Mouse (Mus musculus) limb, embryonic 15.5 days (tissue): Measurements from ENCODE around the gene Cbarp. TPM values are rescaled to one million over a fixed set of nuclear protein-coding genes. Genes with fewer than 3 reads are reported as not detected.

Experiments used
- ATAC-seq: fragments of 200-750 bp; cut with Nextera tagmentation; 2 replicates; pipeline ENCODE4 v1.8.0; 2017; ENCODE audit warnings: low read depth, moderate TSS enrichment; ENCODE audit not compliant: insufficient number of reproducible peaks, low FRiP score, low TSS enrichment
- H3K27ac ChIP-seq: fragments of 300-500 bp; sonication (generic); 2 replicates; pipeline ENCODE4 v1.5.1; 2015; ENCODE audit warnings: moderate library complexity, mild to moderate bottlenecking, inconsistent platforms
- H3K27me3 ChIP-seq: fragments of 300-500 bp; sonication (generic); 2 replicates; pipeline ENCODE4 v1.6.1; 2015; ENCODE audit warnings: inconsistent platforms
- H3K36me3 ChIP-seq: fragments of 300-500 bp; sonication (generic); 2 replicates; pipeline ENCODE4 v1.6.1; 2015; ENCODE audit warnings: inconsistent platforms
- H3K4me1 ChIP-seq: fragments of 300-500 bp; sonication (generic); 2 replicates; pipeline ENCODE4 v1.6.1; 2015; ENCODE audit warnings: inconsistent platforms
- H3K4me2 ChIP-seq: fragments of 300-500 bp; sonication (generic); 2 replicates; pipeline ENCODE4 v1.6.1; 2015; ENCODE audit warnings: mild to moderate bottlenecking, inconsistent platforms
- H3K4me3 ChIP-seq: fragments of 300-500 bp; sonication (generic); 2 replicates; pipeline ENCODE4 v1.5.1; 2015; ENCODE audit warnings: mild to moderate bottlenecking, inconsistent platforms
- H3K9ac ChIP-seq: fragments of 300-500 bp; sonication (generic); 2 replicates; pipeline ENCODE4 v1.6.1; 2015; ENCODE audit warnings: inconsistent platforms
- H3K9me3 ChIP-seq: fragments of 300-500 bp; sonication (generic); 2 replicates; pipeline ENCODE4 v1.6.1; 2016; ENCODE audit warnings: inconsistent platforms
- WGBS: fragments of 180-500 bp; shearing (Covaris S2); methylation state at CpG from one replicate; pipeline ENCODE4 v1.1.7; 2015; 5-methylcytosine and 5-hydroxymethylcytosine counted together
- polyA plus RNA-seq: library from polyadenylated mRNA; unstranded; fragments of >200 nt; fragmentation: Nextera tagmentation; extraction: Ambion mirVana; gene quantifications from 2 replicates; pipeline ENCODE4 v1.2.1, GENCODE M21; 2015

Gene Cbarp
- polyA plus RNA-seq, 1 experiment from 2014 or later, result 6.8 TPM

- no peak for ATAC-seq
- no peaks in the 10 kb centered on the region for H3K27me3 ChIP-seq
- H3K4me3 ChIP-seq, result no peak overlapping the region
- H3K36me3 ChIP-seq, result peaks cover 99% of the 10 kb centered on the region
- peaks cover 28% of the 10 kb centered on the region for H3K4me1 ChIP-seq
- H3K4me2 ChIP-seq, result no peak overlapping the region
- WGBS, result 92% methylated on average over 9 of the region's 9 CpGs
- no peak overlapping the region for H3K27ac ChIP-seq
- no peak overlapping the region for H3K9ac ChIP-seq
- H3K9me3 ChIP-seq, result no peaks in the 10 kb centered on the region
Observed at GRCm38 (mm10) chr10:80129846-80130245, 10.8 kb downstream of the Cbarp start.

GRCm38 (mm10) chr10:80127920-80128319, 12.7 kb downstream of the Cbarp start:
- Histone ChIP-seq H3K4me1 (peaks cover 22% of the 10 kb centered on the region), H3K4me2 (no peak overlapping the region), H3K9ac (no peak overlapping the region), H3K27me3 (no peaks in the 10 kb centered on the region), H3K27ac (no peak overlapping the region), H3K4me3 (no peak overlapping the region), H3K9me3 (no peaks in the 10 kb centered on the region), H3K36me3 (peaks cover 94% of the 10 kb centered on the region)
- 95% methylated on average over 8 of the region's 8 CpGs for WGBS
- no peak for ATAC-seq

GRCm38 (mm10) chr10:80123932-80124562, 16.6 kb downstream of the Cbarp start:
- Histone ChIP-seq H3K27me3 (no peaks in the 10 kb centered on the region), H3K4me1 (peaks cover 16% of the 10 kb centered on the region), H3K27ac (no peak overlapping the region), H3K9me3 (no peaks in the 10 kb centered on the region), H3K36me3 (peaks cover 85% of the 10 kb centered on the region), H3K4me3 (no peak overlapping the region), H3K9ac (no peak overlapping the region), H3K4me2 (no peak overlapping the region)
- no peak for ATAC-seq
- 90% methylated on average over 9 of the region's 9 CpGs for WGBS

- no peaks in the 10 kb centered on the region for H3K9me3 ChIP-seq
- WGBS, result 78% methylated on average over 2 of the region's 2 CpGs
- no peak overlapping the region for H3K9ac ChIP-seq
- H3K27ac ChIP-seq, result no peak overlapping the region
- H3K36me3 ChIP-seq, result peaks cover 72% of the 10 kb centered on the region
- no peaks in the 10 kb centered on the region for H3K27me3 ChIP-seq
- no peak overlapping the region for H3K4me3 ChIP-seq
- peaks cover 39% of the 10 kb centered on the region for H3K4me1 ChIP-seq
- ATAC-seq, result no peak
- H3K4me2 ChIP-seq, result no peak overlapping the region
Observed at GRCm38 (mm10) chr10:80121639-80122038, 19.0 kb downstream of the Cbarp start.

GRCm38 (mm10) chr10:80120146-80120545, 20.5 kb downstream of the Cbarp start:
- Histone ChIP-seq H3K9me3 (no peaks in the 10 kb centered on the region), H3K4me1 (peaks cover 40% of the 10 kb centered on the region), H3K36me3 (peaks cover 57% of the 10 kb centered on the region), H3K27ac (no peak overlapping the region), H3K4me3 (no peak overlapping the region), H3K27me3 (no peaks in the 10 kb centered on the region), H3K9ac (no peak overlapping the region), H3K4me2 (no peak overlapping the region)
- WGBS, result 87% methylated on average over 2 of the region's 2 CpGs
- ATAC-seq, result no peak

GRCm38 (mm10) chr10:80118552-80118951, 22.1 kb downstream of the Cbarp start:
- ATAC-seq, result no peak
- peak overlapping the region; percentile 93 for H3K4me3 ChIP-seq
- no peaks in the 10 kb centered on the region for H3K9me3 ChIP-seq
- peak overlapping the region; percentile 87 for H3K4me2 ChIP-seq
- H3K4me1 ChIP-seq, result peaks cover 46% of the 10 kb centered on the region
- H3K27ac ChIP-seq, result peak overlapping the region; percentile 54; the same call in 1 of the 2 replicates
- no peaks in the 10 kb centered on the region for H3K27me3 ChIP-seq
- 0 out of 2 replicates have a peak overlapping the region, but pooled peaks have one; percentile 91 for H3K9ac ChIP-seq
- H3K36me3 ChIP-seq, result peaks cover 44% of the 10 kb centered on the region
- WGBS, result 57% methylated on average over 6 of the region's 6 CpGs

- Histone ChIP-seq H3K27ac (peak overlapping the region; percentile 50; the same call in 1 of the 2 replicates), H3K4me3 (peak overlapping the region; percentile 93), H3K4me2 (peak overlapping the region; percentile 87), H3K36me3 (peaks cover 38% of the 10 kb centered on the region), H3K4me1 (peaks cover 46% of the 10 kb centered on the region), H3K27me3 (no peaks in the 10 kb centered on the region), H3K9ac (peak overlapping the region; percentile 91), H3K9me3 (no peaks in the 10 kb centered on the region)
- no peak for ATAC-seq
- WGBS, result 40% methylated on average over 1 of the region's 1 CpGs
Observed at GRCm38 (mm10) chr10:80117736-80118135, 22.9 kb downstream of the Cbarp start.

- Histone ChIP-seq H3K4me3 (peak overlapping the region; percentile 93), H3K27me3 (no peaks in the 10 kb centered on the region), H3K9me3 (no peaks in the 10 kb centered on the region), H3K4me1 (peaks cover 46% of the 10 kb centered on the region), H3K9ac (peak overlapping the region; percentile 91), H3K27ac (peak overlapping the region; percentile 50), H3K36me3 (peaks cover 37% of the 10 kb centered on the region), H3K4me2 (peak overlapping the region; percentile 87)
- ATAC-seq, result no peak
- WGBS, result 3% methylated on average over 30 of the region's 30 CpGs
Observed at GRCm38 (mm10) chr10:80116927-80117691, 23.5 kb downstream of the Cbarp start.

GRCm38 (mm10) chr10:80116563-80116926, 24.1 kb downstream of the Cbarp start:
- H3K27ac ChIP-seq, result peak overlapping the region; percentile 50

GRCm38 (mm10) chr10:80115944-80116335, 24.7 kb downstream of the Cbarp start:
- Histone ChIP-seq H3K27ac (peak overlapping the region; percentile 87), H3K27me3 (no peaks in the 10 kb centered on the region), H3K4me3 (peak overlapping the region; percentile 93), H3K9ac (peak overlapping the region; percentile 91), H3K9me3 (no peaks in the 10 kb centered on the region), H3K4me1 (peaks cover 46% of the 10 kb centered on the region), H3K36me3 (peaks cover 29% of the 10 kb centered on the region), H3K4me2 (peak overlapping the region; percentile 87)
- no peak for ATAC-seq
- WGBS, result under 1% methylated on average over 63 of the region's 63 CpGs

More at GRCm38 (mm10) chr10:80116563-80116926, 24.1 kb downstream of the Cbarp start:
- ATAC-seq, result no peak
- peaks cover 31% of the 10 kb centered on the region for H3K36me3 ChIP-seq
- no peaks in the 10 kb centered on the region for H3K27me3 ChIP-seq
- H3K9ac ChIP-seq, result peak overlapping the region; percentile 91
- H3K4me3 ChIP-seq, result peak overlapping the region; percentile 93
- peaks cover 46% of the 10 kb centered on the region for H3K4me1 ChIP-seq
- 0% methylated on average over 27 of the region's 27 CpGs for WGBS
- peak overlapping the region; percentile 87 for H3K4me2 ChIP-seq
- no peaks in the 10 kb centered on the region for H3K9me3 ChIP-seq

- peak within 1 kb of the TSS; percentile 87 for H3K27ac ChIP-seq
- peak; percentile 99 for ATAC-seq
- under 1% methylated on average over 70 of the region's 70 CpGs for WGBS
- H3K4me2 ChIP-seq, result peak within 1 kb of the TSS; percentile 87
- H3K9me3 ChIP-seq, result no peaks in the 10 kb centered on the region
- H3K9ac ChIP-seq, result peak within 1 kb of the TSS; percentile 91
- H3K36me3 ChIP-seq, result peaks cover 23% of the 10 kb centered on the region
- no peaks in the 10 kb centered on the region for H3K27me3 ChIP-seq
- H3K4me3 ChIP-seq, result peak within 1 kb of the TSS; percentile 93
- peaks cover 45% of the 10 kb centered on the region for H3K4me1 ChIP-seq
Observed at GRCm38 (mm10) chr10:80115290-80115943, 25.2 kb downstream of the Cbarp start, which contains the start of gene Stk11. Gene Stk11, plus strand, starts transcription at chr10:80115803.
